Mouse (Mus musculus) brain, embryonic 14.5 days (tissue): ENCODE measurements around the gene Atf3.

Experiments used
- CTCF ChIP-seq: fragments of 200-500 bp; IDR thresholded peaks from 2 replicates; pipeline ENCODE4 v1.5.1; 2012; ENCODE audit warnings: inconsistent platforms, mild to moderate bottlenecking, moderate library complexity, borderline replicate concordance; ENCODE audit not compliant: insufficient read depth, insufficient read length; ENCODE audit errors: extremely low read depth
- POLR2A ChIP-seq: fragments of 200-500 bp; IDR thresholded peaks from 2 replicates; pipeline ENCODE4 v1.6.1; 2012; ENCODE audit warnings: mild to moderate bottlenecking, inconsistent platforms, borderline replicate concordance; ENCODE audit not compliant: poor library complexity, insufficient read depth, insufficient read length, severe bottlenecking; ENCODE audit errors: extremely low read depth

DNA sequence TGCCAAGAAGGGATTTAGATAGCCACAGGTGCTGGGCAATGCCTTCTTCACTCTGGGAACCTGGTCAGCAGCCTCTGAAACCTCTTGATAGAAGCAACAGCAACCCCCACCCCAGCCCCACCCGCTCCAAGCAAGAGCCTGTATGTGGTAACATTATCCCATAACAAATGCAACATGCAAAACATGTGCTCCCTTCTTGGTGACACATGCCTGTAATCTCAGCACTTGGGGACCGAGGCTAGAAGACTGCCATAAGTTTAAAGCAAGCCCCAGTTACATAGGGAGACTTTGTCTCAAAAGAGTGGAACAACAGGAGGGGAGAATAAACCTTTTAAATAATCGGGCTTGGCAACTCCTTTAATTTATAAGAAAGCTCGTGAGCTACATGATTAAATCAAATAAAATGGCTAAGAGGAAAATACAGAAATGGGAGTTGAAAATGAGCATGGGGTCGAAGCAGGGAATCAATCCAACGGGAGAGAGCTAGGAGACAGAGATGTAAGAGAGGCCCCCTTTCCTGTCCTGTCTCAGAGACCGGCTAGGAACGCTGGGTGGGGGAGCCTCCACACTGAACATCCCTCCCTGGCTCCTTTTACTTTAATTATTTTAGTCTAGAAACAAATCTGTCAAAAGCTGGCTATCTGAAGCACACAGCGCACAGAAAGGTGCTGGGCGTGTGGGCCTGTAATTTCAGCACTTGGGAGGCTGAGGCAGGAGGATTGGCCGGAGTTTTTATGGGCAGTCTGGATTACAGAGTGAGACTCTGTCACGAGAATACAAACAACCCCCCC, 36.2 kb downstream of the Atf3 start:
- no peak for TF ChIP-seq POLR2A
- no peak for TF ChIP-seq CTCF
